Mouse (Mus musculus): ENCODE results near the gene Scaper.

The Scaper gene

DNA sequence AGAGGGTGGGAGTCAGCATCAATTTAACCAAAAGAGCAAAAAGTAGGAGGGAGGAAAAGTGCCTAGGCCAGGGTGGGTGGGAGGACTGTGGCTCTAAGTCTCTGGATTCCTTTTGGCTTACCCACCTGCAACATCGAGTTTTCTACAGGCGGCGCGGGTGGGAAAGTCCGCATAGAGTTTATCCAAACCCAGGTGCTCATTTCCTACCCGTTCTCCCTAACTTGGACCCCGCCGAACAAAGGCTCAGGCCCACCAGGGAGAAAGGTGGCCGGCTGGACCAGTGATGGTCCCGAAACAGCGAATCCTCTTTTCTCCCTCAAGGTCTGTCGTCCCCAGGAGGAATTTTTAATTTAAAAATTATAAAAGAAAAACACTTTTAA is 397.5 kb downstream of the Scaper start:
- no peak for DNase-seq (ENCODE audit: low read depth, low spot score)

DNA sequence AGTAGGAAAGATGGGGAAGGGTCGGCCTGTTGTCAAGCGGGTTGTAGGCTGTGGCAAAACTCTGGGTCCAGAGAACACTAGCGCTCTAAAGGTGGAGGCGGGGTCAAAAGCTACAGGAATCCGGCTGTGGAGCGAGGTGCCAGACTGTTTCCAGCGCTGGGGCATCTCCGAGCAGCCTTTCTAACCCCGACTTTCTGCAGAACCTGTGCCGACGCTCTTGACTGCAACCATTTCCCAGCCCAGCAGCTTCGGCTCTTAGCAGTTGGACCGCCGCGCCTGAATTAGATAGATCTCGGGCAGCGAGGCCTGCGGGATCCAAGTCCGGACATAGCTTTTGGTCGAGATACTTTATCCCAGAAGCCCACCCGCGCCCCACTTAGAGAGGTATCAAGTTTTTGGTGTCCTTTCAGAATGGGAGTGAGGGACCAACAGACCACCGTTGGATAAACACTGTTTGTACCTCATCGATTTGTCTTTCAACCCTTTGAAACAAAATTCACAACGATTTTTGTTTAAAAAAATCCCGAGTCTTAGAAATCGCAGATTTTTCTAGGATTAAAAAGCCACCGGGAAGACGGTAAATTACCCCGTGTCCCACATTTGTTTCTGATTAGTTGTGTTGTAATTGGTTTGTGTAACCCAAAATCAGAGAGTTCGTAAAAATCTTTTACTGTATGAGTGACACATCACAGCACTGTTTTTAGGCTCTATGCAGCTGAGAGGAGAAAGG is 398.1 kb downstream of the Scaper start:
- no peak for DNase-seq (ENCODE audit: low read depth, low spot score)

DNA sequence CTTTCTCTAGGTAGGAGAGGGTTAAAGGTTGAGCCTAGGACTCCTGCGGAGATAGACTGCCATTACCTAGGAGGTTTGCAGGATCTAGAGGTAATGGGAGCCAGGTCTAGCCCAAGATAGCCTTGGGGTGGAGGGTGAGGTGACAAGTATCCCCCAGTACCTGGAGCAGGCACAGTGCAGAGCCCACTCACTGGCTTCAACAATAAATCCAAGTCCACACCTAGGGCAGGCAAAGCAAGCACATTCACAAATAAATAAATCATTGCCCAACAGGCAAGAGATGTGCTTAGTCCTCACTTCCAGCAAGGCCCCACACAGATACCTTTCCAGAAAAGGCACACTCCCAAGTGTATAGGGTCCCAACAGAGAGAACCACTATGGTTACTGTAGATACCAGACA is 398.9 kb downstream of the Scaper start:
- DNase-seq (ENCODE audit: low read depth, low spot score) = no peak

DNA sequence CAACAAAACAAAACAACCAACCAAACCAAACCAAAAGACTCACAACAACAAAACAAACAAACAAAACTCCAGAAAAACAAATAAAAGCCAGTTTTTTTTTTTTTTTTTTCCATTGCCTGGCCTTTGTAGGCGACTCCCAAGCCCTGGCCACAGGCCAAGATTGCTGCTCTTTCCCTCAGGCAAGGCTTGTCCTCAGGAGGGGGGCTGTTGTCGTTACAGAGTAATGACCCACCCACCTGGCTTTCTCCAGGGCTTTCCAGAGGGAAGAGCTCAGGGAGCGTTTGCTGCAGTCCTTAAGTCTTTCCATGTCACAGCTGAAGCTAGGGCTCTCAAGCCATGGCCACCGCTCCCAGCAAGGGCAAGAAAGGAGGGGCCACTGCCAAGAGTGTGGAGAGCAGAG is 399.5 kb downstream of the Scaper start, which contains the start of gene Isl2:
Gene Isl2 (plus strand): TSS at position 296 of the 400 bp plus-strand sequence.
- DNase-seq (ENCODE audit: low read depth, low spot score) = no peak

DNA sequence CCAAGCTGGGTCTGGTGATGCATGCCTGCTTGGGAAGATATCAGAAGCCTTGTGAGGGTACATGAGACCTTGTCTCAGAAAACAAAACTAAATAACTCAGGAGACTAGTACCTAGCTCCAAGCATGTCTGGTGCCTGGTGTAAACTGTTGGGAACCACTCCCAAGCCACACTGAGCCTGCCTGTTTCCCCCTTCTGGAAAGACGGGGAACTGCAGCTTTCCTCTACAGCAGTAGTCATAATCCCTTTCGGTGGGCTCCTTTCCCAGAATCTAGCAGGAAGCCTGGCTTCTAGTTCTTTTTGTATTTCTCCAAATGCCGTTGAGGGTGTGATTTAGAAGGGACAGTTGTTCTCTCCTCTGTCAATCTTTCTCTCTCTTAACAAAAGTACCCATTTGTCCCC is 402.0 kb downstream of the Scaper start:
- DNase-seq (ENCODE audit: low read depth, low spot score) = no peak

DNA sequence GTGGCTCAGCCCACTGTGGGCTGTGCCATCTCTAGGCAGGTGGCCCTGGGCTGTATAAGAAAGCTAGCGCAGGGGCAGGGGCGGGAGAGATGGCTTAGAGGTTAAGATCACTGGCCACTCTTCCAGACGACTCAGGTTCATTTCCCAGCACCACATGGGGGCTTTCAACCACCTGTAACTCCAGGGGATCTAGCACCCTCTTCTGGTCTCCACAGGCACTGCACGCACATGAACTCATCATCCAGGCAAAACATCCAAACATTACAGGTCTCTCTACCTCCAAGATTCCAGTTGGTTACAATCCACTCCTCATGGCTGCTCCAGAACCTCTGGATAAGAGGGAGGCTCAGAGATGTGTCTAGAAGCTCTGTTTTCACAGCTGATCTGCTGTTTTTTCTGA is 412.2 kb downstream of the Scaper start:
- no peak for DNase-seq (ENCODE audit: low read depth, low spot score)

DNA sequence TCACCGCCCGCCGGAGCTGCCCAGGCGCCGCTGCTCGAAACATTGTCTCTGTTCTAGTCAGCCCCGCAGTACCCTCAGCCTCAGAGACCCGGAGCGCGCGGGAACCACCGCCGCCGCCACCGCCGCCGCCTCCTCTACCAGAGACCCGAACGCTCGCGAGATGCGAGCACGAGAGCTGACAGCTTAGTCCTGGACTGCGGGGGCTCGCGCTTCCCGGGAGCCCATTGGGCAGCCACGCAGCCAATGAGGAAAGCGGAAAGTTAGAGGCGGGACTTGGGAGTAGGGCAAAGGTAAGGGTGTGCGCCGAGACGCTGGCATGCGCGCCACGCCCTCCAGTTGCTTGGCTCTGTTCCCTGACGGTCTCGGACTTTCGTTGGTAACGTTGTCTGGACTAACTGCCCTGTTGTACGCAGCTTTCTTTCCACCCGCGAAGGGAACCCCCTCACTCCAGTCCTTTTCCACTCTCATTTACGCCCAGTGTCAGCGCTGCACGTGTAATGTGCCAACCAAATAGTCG is 425.8 kb downstream of the Scaper start, which contains the start of gene Etfa:
Gene Etfa (minus strand): TSS at position 217 of the 517 bp plus-strand sequence.
- peak; percentile 89 for DNase-seq (ENCODE audit: low read depth, low spot score)

DNA sequence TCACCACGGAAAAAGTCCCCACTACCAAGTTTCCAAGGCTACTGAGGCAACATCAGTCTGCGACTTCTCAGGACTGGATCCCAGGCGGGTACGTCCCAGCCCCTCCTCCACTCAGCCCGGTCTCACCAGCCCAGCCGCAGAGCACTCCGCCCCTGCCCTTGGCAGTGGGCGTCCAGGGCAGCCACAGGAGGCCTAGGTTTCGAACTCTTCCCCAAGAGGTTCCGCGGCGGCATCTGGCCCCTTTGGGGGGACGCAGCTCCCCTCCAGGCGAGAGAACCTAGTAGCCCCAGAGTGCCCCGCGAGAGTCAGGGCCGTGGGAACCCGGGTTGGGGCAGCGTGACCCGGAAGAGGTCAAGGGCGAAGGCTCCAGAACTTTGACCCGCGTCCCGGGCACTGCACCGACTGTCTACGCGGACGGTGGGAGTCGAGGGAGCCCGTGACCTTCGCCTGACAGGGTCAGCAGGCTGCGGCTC is 426.4 kb downstream of the Scaper start:
- no peak for DNase-seq (ENCODE audit: low read depth, low spot score)

DNA sequence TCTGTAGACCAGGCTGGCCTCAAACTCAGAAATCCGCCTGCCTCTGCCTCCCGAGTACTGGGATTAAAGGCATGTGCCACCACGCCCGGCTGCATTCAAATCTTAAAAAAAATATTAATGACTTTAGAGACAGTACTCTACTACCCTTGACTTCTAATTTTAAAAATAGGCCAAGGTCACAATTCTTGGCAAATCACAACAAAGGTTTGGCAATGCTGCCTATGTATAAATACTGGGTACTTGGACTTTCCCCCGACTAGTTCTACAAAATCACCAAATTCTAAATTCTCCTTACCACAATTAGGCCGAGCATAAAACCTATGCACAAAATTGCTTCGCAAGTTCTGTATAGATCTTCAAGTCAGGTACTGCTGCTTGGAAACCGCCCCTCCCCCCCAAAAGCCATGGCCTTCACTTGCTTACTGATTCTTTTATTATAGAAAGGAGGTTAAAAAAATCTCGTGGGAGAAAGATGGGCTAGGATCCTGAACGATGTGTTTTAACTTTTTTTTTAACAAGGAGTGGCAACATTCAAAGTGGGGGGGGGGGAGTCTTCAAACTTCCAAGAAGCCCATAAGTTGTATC is 427.2 kb downstream of the Scaper start:
- DNase-seq (ENCODE audit: low read depth, low spot score) = no peak

DNA sequence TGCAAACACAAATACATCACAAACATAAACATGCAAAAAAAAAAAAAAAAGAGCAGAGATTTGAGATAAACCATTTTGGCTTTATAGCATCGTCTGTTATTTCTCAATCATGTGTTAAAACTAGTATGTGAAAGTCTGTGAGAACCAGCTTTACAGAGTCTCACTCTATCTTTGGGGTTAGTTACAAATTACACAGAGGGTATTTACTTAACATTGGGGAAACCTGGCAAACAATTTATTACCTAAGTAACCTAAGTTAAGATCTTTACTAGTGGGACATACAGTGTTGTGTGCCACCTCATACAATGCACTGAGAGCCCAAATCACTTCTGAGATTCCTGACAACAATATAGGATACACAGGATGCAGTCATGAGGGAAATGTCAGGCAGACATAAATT is 428.2 kb downstream of the Scaper start:
- DNase-seq (ENCODE audit: low read depth, low spot score) = no peak

DNA sequence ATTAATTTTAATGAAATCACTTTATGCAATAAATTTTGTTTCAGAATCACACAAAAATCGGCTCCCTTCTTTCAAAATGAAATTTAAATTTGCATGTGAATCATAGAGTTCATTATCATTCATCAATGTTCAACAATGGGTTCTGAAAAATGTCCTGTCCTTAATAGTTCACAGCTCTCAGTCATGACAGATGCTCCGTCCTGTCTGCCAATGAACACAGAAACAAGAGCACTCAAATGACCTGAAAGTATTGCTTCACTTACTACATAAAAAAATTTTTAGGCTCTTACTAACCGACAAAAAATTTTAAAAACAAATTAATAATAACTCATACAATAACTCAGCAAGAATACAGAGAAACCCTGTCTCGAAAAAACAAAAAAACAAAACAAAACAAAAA is 429.2 kb downstream of the Scaper start:
- DNase-seq (ENCODE audit: low read depth, low spot score) = no peak

DNA sequence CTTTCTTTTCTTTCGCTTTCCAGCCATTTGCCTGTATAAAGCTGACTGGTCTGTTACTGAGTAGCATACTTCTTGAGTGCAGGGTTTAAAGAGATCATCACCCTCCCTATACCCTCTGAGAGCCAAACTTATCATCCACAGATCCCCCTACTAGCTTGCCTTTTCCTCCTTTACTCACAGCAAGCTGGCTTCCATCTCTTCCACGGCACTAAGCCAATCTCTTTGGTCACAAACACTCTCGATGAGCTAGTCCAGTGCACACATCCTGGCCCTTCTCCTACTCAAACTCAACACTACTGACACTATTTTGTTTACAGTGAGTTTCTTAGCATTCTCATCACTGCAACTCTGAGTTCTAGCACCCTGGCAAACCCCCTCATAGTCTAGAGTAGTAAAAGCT is 430.0 kb downstream of the Scaper start:
- no peak for DNase-seq (ENCODE audit: low read depth, low spot score)
